Mouse (Mus musculus) heart, adult 18-20 months (tissue): ENCODE data around the gene Ptges3l. TPM values are rescaled to one million over a fixed set of nuclear protein-coding genes. Genes with fewer than 3 reads are reported as not detected.
"Not testable (repeated sequence)": the region's sequence is repeated elsewhere in the genome, so short reads cannot be mapped to it uniquely, and the experiment has no call there.

Experiments used
- DNase-seq, 2 experiments: peaks; one replicate each; pipeline ENCODE4 v3.0.0; 2021 to 2022; ENCODE audit warnings: mixed read lengths in 1 of 2
- total RNA-seq, 2 experiments: library from RNA; stranded (reverse); gene quantifications; 2 replicates each; pipeline ENCODE4 v1.2.3; 2021

The Ptges3l gene
- total RNA-seq, 2 experiments from 2014 or later = 52.7 to 61.5 TPM

DNA sequence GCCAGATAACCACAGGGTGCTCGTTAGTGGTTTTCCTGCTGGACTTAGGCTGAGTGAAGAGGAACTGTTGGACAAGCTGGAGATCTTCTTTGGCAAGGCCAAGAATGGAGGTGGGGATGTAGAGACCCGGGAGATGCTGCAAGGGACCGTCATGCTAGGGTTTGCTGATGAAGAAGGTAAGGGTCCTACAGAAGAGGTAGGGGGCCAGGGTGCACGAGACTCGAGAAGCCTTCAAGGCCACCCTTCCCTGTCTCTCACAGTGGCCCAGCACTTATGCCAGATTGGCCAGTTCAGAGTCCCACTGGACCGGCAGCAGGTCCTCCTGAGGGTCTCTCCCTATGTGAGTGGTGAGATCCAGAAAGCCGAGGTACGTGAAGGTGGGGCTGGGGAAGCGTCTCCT is 32.5 kb upstream of the Ptges3l start:
- DNase-seq = no peak

DNA sequence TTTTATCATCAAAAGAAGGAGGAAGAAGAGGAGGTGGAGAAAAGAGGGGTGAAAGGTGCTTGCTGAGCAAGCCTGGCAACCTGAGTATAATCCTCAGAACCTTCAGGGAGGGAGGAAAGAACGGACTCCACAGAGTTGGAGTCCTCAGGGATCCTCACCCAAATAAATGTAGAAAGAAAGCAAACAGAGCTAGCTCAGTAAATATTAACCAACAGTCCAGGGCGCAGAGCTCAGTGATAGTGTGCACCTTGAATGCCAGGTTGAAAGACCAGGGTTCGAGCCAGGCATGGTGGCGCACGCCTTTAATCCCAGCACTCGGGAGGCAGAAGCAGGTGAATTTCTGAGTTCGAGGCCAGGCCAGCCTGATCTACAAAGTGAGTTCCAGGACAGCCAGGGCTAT is 30.5 kb upstream of the Ptges3l start:
- no peak for DNase-seq

DNA sequence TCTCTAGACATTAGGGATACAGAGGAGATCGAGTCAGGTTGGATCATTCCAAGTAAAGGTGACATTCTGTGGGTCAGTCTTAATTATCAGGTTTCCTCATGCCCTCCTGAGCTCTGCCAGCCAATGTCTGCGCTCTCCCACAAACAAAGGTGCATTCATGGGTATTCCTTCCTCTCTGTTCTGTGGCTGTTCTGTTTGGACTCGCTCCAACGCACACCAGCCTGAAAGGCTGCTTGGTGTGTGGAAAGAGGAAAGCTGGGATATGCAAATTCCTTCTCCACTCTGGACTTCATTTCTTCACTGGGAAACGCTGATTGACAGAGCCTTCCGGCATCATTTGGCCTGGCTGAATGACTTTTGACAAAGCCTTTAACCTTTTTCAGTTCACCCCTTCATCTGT is 29.6 kb upstream of the Ptges3l start:
- DNase-seq = no peak

DNA sequence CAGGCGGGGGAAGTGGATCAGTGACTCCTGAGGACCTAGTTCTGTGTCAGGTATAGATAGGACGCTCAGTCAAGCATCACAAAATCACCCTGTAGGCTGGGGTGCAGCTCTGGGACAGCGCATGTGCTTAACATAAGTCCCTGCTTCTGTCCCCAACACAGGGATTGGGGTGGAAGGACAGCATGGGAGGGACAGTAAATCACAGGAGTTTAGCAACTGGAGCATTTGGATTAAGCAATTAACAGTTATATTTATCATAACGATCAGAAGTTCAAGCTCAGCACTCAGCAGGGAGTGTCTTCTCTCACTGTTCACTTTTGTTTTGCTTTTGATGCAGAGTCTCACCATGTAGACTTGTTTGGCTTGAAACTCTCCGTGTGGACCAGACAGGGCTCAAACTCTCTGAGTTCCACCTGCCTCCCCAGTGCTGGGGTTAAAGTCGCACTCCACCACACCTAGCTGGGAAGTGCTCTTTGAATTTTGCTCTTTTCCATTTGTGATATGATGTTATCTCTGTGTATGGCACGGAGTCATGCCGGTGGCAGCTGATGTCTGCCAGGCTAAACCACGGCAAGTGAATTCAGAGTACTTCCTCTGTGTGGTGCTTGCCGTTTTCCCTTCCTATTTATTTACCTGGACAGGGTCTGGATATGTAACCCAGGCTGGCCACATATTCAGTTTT is 27.1 kb upstream of the Ptges3l start:
- DNase-seq = no peak

DNA sequence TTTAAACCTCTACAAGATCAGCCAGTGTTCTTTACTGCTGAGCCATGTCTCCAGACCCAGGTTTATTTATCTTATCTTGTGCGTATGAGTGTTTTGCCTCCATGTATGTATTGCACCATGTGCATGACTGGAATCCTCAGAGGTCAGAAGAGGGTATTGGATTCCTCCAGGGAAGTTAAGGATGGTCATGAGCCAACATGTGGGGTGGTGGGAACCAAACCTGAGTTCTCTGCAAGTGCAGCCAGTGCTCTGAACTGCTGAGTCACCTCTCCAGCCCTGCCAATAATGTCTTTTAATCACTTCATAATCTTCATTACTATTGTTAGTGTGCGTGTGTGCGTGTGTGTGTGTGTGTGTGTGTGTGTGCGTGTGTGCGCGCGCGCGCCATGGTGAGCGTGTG is 26.4 kb upstream of the Ptges3l start:
- DNase-seq = no peak

DNA sequence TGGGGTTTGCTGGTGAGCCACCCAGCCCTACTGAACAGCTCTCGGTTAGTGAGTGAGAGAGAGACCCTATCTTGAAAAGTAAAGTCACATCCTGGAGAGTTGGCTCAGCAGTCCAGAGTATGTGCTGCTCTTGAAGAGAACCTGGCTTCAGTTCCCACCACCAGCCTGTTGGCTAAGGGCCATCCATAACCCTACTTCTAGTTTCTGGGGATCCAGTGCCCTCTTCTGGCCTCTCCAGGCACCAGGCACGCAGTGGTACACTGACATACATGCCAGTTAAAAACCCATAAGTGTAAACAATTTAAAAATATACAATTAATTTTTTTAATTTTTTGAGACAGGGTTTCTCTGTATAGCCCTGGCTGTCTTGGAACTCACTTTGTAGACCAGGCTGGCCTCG is 25.3 kb upstream of the Ptges3l start:
- DNase-seq = no peak

DNA sequence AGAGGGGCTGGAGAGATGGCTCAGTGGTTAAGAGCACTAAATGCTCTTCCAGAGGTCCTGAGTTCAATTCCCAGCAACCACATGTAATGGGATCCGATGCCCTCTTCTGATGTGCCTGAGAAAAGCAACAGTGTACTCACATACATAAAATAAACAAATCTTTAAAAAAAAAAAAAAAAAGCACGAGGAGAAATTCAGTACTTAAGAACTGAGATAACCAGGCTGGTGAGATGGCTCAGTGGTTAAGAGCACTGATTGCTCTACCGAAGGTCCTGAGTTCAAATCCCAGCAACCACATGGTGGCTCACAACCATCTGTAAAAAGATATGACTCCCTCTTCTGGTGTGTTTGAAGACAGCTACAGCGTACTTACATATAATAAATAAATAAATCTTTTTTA is 24.5 kb upstream of the Ptges3l start:
- DNase-seq = not testable (repeated sequence)

DNA sequence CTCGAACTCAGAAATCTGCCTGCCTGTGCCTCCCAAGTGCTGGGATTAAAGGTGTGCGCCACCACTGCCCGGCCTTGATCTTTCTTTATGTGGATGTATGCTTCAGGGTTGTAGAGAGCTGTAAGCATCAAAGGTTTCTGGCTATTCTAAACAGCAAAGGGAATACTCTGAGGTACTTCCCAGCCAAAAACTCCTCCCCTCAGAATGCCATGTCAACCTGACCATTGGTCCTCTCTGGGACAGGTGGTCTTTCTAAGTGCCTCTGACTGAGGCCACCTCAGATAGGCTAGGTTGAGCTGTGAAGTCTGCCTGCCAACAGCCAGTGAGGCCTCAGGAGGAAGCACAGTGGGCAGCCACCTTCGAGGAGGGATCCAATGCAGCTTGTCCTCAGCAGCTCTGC is 23.8 kb upstream of the Ptges3l start:
- no peak for DNase-seq

DNA sequence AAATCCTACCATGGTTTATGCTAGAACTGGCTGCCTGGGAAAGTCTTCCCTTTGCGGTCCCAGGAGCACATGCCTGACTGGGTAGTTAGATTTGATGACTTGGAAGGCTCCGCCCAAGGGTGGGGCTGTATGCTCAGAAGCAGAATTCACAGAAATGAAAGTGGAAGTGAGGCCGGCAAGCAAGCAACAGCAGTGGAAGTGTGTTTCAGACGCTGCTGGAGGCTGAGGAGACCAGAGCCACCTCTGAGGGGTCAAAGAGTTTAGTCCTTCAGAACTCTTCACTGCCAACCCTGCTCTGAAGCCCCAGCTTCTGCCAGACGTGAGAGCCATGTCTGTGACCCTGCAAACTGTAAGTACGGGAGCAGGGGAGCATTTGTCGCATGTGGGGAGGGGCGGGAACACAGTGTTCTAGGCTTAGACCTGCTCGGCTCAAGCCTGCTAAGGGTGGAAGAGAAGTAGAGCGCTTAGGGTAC is 23.2 kb upstream of the Ptges3l start, which contains the start of gene Ifi35:
TSS of gene Ifi35 (plus strand) at position 134 of the 473 bp plus-strand sequence.
- DNase-seq = peak; percentile 88 to 93

DNA sequence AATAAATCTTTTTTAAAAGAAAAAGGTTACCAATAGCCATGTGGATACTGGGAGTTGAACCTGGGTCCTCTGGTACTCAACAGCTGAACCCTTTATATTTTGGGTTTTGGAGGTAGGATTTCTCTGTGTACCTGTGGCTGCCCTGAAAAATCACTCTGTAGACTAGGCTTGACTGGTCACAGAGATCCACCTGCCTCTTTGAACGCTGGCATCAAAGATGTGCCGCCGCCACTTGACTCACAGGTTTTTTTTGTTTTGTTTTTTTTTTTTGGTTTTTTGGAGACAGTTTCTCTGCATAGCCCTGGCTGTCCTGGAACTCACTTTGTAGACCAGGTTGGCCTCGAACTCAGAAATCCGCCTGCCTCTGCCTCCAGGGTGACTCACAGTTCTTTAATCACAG is 22.7 kb upstream of the Ptges3l start:
- no peak for DNase-seq

DNA sequence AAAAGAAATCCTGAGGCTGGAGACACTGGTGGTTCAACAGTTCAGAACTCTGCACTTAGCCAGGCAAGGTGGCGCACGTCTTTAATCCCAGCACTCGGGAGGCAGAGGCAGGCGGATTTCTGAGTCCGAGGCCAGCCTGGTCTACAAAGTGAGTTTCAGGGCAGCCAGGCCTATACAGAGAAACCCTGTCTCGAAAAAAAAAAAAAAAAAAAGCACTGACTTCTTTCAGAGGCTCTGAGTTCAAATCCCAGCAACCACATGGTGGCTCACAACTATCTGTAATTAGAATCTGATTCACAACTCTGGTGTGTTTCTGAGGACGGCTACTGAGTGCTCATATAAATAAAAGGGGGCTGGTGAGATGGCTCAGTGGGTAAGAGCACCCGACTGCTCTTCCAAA is 21.7 kb upstream of the Ptges3l start:
- not testable (repeated sequence) for DNase-seq

DNA sequence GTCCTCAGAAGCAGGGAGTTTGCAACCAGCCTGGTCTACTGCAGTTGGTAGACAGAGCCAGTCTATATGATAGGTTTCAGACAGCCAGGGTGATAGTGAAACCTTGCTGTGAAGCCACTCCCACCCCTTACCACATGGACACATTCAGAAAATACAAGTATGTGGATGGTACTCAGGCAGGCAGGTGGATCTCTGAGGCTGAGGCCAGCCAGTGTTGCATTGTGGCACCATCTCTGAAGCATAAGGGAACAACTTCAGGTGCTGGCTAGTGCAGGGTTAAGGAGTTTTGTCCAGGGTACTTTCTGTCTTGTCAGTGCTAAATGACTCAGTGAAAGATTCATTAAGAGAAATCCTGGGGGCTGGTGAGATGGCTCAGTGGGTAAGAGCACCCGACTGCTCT is 21.2 kb upstream of the Ptges3l start:
- DNase-seq = no peak

DNA sequence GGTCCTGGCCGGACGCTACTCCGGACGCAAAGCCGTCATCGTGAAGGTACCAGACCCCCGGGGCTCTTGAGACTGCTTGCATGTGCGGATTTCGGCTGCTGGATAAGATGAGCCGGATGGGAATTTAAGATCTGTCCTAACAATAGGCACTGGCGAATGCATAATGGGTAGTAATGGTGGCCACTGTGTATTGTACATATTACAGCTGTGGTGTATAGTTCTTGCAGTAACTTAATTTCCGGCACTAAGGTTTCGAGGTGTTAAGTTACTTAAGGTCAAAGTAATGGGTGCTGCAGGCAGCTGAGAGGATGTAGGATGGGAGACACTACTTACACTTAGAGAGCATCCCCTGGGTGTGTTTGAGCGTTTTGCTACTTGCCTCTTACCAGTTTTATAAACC is 17.6 kb upstream of the Ptges3l start:
- DNase-seq = no peak

DNA sequence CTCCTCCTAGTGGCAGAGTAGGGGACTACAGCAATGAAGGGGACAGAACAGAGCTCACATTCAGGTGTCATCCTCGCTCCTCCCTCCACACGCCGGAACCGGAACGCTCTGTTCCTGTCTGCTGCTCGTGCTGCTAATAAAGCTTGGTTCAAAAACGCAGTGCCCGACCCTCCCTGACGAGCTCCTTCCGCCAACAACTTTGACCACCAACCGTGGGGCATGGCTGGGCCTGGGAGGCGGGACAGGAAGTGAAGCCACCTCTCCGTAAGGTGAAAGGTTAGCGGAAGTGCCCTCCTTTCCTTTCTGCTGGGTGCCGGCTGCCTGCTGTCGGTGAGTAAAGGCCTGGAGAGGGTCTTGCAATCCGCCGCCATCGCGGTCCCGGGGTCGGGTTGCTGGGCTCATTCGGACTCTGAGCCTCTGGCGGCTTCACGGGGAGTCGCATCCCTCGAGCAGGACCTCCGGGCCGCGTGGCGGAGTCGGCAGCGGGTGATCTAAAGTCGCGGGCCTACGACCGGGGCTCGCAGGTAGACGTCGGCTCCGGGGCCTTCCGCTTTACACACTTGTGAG is 17.1 kb upstream of the Ptges3l start, which contains the start of gene Rpl27:
TSS of gene Rpl27 (plus strand) at position 172 of the 567 bp plus-strand sequence.
- DNase-seq = peak; percentile 96 to 99

DNA sequence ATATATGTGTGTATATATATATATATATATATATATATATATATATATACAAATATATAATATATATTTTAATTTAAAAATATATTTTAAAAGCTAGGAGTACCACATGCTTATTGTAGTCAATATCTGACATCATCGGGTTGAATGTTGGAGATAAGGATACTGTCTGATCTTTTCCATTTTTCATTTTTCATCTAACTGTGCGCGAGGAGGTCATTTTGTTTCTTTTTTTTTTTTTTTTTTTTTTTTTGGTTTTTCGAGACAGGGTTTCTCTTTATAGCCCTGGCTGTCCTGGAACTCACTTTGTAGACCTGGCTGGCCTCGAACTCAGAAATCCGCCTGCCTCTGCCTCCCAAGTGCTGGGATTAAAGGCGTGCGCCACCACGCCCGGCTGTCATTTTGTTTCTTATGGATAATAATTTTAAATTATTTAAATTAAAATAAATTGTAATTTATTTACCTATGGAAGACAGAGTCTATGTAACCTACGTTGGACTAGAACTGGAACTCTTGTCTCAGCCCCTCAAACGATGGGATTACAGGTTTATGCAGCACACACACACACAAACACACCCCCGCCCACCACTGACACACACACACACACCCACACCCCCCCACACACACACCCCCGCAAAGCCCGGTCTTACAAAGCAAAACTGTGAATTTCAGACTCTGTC is 16.5 kb upstream of the Ptges3l start:
- not testable (repeated sequence) for DNase-seq

DNA sequence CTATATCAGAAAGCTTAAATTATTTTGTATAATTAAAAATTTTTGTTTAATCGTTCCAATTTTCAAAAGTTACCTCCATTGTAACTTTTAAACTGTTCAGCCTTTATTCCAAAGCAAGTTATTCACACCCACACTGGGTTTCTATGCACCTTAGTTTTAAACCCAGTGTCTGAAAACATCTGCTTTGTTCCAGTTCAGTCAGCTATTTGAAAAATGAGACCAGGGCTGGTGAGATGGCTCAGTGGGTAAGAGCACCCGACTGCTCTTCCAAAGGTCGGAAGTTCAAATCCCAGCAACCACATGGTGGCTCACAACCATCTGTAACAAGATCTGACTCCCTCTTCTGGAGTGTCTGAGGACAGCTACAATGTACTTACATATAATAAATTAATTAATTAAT is 12.9 kb upstream of the Ptges3l start:
- not testable (repeated sequence) for DNase-seq

DNA sequence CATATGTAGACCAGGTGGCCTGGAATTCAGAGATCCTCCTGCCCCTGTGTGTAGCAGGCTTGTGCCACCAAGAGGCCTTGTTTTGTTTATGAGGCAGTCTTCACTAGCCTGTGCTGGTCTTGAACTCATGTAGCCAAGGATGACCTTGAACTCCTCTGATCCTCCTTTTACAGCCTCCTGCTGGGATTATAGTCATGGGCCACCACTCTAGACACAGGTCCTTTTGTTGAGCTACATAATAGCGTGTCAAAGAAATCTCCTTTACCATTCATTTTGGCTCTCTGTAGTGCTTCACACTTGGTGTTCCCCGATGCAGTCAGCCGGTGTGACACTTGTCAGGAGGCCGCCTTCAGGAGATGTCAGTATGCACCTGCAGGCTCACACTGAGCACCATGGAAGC is 11.8 kb upstream of the Ptges3l start:
- DNase-seq = no peak

DNA sequence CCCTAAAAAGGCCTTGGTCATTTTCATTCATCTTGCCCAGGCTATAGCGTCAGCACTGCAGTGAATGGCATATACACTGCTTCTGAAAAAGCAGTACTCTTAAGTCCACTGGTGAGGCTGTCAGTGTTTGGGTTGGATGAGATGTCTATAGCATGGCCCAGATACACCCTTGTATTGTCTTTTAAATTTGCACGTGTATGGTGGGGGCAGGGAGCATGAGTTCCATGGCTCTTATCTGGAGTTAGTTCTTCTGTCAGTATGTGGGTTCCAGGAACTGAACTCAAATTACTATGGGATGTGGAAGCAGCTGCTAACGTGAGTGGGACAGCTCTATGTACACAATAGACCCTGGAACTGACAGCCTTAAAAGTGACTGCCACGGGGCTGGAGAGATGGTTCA is 10.7 kb upstream of the Ptges3l start:
- DNase-seq = no peak

DNA sequence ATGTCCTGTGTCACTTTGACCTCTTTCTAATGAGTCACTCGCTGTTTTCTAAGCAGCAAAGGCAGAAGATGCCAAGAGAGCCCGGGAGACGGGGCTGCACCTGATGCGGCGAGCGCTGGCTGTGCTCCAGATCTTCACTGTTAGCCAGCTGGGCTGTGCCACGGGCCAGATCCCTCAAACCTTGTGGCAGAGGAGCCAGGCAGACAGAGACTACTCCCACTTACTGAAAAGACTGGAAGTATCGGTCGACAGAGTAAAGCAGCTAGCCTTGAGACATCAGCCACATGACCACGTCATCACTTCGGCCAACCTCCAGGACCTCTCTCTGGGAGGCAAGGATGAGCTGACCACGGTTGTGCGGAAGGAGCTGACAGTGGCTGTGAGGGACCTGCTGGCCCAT is 8.3 kb upstream of the Ptges3l start:
- DNase-seq = no peak

DNA sequence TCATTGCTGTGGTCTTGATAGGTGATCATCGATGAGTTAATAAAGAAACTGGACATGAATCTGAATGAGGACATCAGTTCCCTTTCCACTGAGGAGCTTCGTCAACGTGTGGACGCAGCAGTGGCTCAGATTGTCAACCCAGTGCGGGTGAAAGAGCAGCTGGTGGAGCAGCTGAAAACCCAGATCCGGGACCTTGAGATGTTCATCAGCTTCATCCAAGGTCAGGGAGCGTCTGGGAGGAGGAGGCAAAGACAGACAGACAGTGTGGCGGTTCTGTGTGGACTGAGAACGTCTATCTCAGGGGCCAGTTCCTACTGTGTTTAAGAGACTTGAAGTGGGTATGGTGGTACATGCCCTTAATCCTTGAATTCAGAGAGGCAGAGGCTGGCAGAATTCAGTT is 6.2 kb upstream of the Ptges3l start:
- DNase-seq = no peak

DNA sequence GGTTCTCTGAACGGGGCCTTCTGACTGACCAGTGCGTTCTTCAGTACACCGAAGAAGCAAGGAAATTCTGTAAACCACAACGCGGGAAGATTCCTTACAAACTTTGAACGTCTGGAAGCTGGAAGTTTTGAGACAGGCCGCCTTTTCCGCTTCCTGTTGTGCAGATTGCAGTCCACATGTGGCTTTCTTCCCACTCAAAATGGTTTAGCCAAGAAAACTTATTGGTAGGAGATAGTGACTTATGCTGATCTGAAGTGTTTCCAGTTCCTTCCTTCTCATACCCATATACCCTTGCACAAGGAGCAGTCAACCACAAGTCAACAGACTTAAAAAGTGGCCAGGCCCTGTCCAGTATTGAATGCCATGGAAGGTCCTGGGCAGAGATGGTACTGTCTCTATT is 1.0 kb upstream of the Ptges3l start:
- DNase-seq = no peak

DNA sequence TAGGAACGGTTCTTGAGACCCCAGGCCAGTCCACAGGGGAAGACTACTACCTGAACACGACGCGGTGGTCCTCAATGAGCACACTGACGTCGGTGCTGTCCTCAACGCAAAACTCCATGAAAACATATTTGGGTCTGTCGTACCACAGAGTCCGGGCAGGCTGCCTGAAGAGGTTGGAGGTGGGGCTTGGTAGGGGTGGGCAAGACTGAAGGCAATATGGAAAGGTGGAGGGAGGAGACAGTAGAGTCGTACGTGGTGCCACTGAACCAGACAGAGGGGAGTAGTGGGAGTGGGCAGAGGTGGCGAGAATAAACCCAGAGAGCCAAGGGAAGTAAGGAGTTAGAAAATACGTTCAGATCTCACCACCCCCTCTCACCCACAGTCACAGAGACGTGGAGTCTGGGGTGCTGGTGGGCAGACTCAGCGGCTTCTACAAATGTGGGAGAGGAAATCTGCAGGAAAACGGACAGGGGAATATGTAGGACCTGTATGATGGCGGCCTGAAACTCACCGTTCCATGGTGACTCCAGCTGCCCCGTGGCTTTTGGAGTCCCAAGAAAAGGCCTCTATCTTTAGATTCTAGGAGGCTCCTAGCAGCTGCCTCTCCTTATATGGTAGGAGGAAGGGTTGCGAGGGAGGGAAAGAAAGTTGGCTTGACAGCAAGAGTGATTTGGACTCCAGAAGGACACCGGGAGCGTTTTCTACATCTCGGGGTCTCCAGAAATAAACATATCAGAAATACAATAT is 855 bp downstream of the Ptges3l start, which contains the start of gene Gm27029:
TSS of gene Gm27029 (minus strand) at position 692 of the 747 bp plus-strand sequence.
- DNase-seq = peak; percentile 21 to 51

DNA sequence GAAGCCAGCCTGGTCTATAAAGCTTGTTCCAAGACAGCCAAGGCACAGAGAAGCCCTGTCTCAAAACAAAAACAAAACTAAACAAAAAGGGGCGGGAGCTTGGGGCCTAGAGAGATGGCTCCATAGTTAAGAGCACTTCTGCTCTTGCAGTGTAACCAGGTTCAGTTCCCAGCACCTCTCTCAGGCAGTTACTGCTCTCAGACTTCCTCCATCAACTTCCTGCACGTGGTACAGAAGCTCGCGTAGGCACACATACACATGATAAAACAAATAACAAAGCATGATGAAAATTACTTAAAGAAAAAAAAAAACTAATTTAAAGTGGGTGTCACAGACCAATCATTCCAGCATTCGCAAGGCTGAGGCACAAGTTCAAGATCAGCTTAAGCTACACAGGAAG is 5.0 kb downstream of the Ptges3l start:
- DNase-seq = no peak
